Mouse (Mus musculus) cerebellum, postnatal 14 days (tissue): ENCODE measurements around the gene Rlf.
"Not testable (repeated sequence)": the region's sequence is repeated elsewhere in the genome, so short reads cannot be mapped to it uniquely, and the experiment has no call there.

Experiments used
- DNase-seq, 2 experiments: peaks; one replicate each; pipeline ENCODE4 v3.0.0; 2021; ENCODE audit warnings: mixed read lengths in 2 of 2

Gene Rlf

GRCm38 (mm10) chr4:121214793-121215304 is at the start of gene Rlf:
Gene Rlf, minus strand, starts transcription at chr4:121215084.
- DNase-seq: peak; percentile 100

- no peak for DNase-seq
These were observed 26.7 kb upstream of the Rlf start for GRCm38 (mm10) chr4:121241612-121242000.

GRCm38 (mm10) chr4:121240637-121241611 is 26.0 kb upstream of the Rlf start:
- peak; percentile 22 for DNase-seq

- DNase-seq: no peak
These were observed 25.0 kb upstream of the Rlf start for GRCm38 (mm10) chr4:121239878-121240277.

GRCm38 (mm10) chr4:121231772-121232414 is 17.0 kb upstream of the Rlf start:
- DNase-seq: peak; percentile 55 to 64

- DNase-seq: peak in 1 of 2 experiments; percentile 13
These were observed 16.2 kb upstream of the Rlf start for GRCm38 (mm10) chr4:121230943-121231614.

GRCm38 (mm10) chr4:121227072-121227471 is 12.2 kb upstream of the Rlf start:
- DNase-seq: peak in 1 of 2 experiments; percentile 19

GRCm38 (mm10) chr4:121225177-121225576 is 10.3 kb upstream of the Rlf start:
- DNase-seq: no peak

GRCm38 (mm10) chr4:121223136-121223535 is 8.3 kb upstream of the Rlf start:
- DNase-seq: no peak

GRCm38 (mm10) chr4:121216216-121216615 is 1.3 kb upstream of the Rlf start:
- DNase-seq: peak in 1 of 2 experiments; percentile 4

- DNase-seq: peak; percentile 12 to 27
These were observed 605 bp upstream of the Rlf start for GRCm38 (mm10) chr4:121215489-121215888.

- DNase-seq: peak in 1 of 2 experiments; percentile 66
These were observed 720 bp downstream of the Rlf start for GRCm38 (mm10) chr4:121213936-121214792.

GRCm38 (mm10) chr4:121208911-121209310 is 6.0 kb downstream of the Rlf start:
- no peak for DNase-seq

GRCm38 (mm10) chr4:121197856-121198255 is 17.0 kb downstream of the Rlf start:
- DNase-seq: no peak

- DNase-seq: no peak
These were observed 17.9 kb downstream of the Rlf start for GRCm38 (mm10) chr4:121196995-121197394.

- no peak for DNase-seq
These were observed 18.7 kb downstream of the Rlf start for GRCm38 (mm10) chr4:121196205-121196604.

GRCm38 (mm10) chr4:121194736-121195135 is 20.1 kb downstream of the Rlf start:
- no peak for DNase-seq

GRCm38 (mm10) chr4:121192306-121192705 is 22.6 kb downstream of the Rlf start:
- DNase-seq: no peak

GRCm38 (mm10) chr4:121189341-121189740 is 25.5 kb downstream of the Rlf start:
- no peak for DNase-seq

- DNase-seq: no peak
These were observed 35.2 kb downstream of the Rlf start for GRCm38 (mm10) chr4:121179669-121180068.

GRCm38 (mm10) chr4:121167656-121168055 is 47.2 kb downstream of the Rlf start:
- no peak for DNase-seq

GRCm38 (mm10) chr4:121166697-121167096 is 48.2 kb downstream of the Rlf start:
- not testable (repeated sequence) for DNase-seq
